Mouse (Mus musculus) midbrain, embryonic 16.5 days (tissue): ENCODE measurements around the gene Nol8. TPM values are rescaled to one million over a fixed set of nuclear protein-coding genes. Genes with fewer than 3 reads are reported as not detected.

Experiments used
- ATAC-seq: fragments of 200-750 bp; cut with Nextera tagmentation; 2 replicates; pipeline ENCODE4 v1.8.0; 2017; ENCODE audit warnings: moderate TSS enrichment
- H3K27ac ChIP-seq: fragments of 300-500 bp; sonication (generic); 2 replicates; pipeline ENCODE4 v1.5.1; 2014; ENCODE audit warnings: mild to moderate bottlenecking, low read length, mixed read lengths
- H3K27me3 ChIP-seq: fragments of 300-500 bp; sonication (generic); 2 replicates; pipeline ENCODE4 v1.6.1; 2014; ENCODE audit warnings: low read depth, low read length, mixed read lengths; ENCODE audit not compliant: control insufficient read depth, insufficient read depth
- H3K36me3 ChIP-seq: fragments of 300-500 bp; sonication (generic); 2 replicates; pipeline ENCODE4 v1.6.1; 2014; ENCODE audit warnings: mild to moderate bottlenecking, low read length, moderate library complexity, mixed read lengths; ENCODE audit not compliant: control insufficient read depth, insufficient read depth
- H3K4me1 ChIP-seq: fragments of 300-500 bp; sonication (generic); 2 replicates; pipeline ENCODE4 v1.6.1; 2014; ENCODE audit warnings: mild to moderate bottlenecking, low read length, mixed read lengths; ENCODE audit not compliant: control insufficient read depth, insufficient read depth
- H3K4me2 ChIP-seq: fragments of 300-500 bp; sonication (generic); 2 replicates; pipeline ENCODE4 v1.6.1; 2014; ENCODE audit warnings: mild to moderate bottlenecking, low read length, mixed read lengths
- H3K4me3 ChIP-seq: fragments of 300-500 bp; sonication (generic); 2 replicates; pipeline ENCODE4 v1.5.1; 2014; ENCODE audit warnings: low read depth, mild to moderate bottlenecking, low read length, moderate library complexity, mixed read lengths
- H3K9ac ChIP-seq: fragments of 300-500 bp; sonication (generic); 2 replicates; pipeline ENCODE4 v1.6.1; 2014; ENCODE audit warnings: low read depth, low read length, mixed read lengths
- H3K9me3 ChIP-seq: fragments of 300-500 bp; sonication (generic); replicated peaks from 2 replicates; pipeline ENCODE4 v1.6.1; 2014; ENCODE audit warnings: mild to moderate bottlenecking, low read length, mixed read lengths; ENCODE audit not compliant: control insufficient read depth, poor library complexity, severe bottlenecking
- WGBS: fragments of 180-500 bp; shearing (Covaris S2); extraction: QIAGEN DNeasy Blood & Tissue Kit; methylation state at CpG from one replicate; pipeline ENCODE4 v1.1.7; 2014; 5-methylcytosine and 5-hydroxymethylcytosine counted together
- polyA plus RNA-seq: library from polyadenylated mRNA; unstranded; fragments of >200 nt; fragmentation: Nextera tagmentation; extraction: Ambion mirVana; gene quantifications from 2 replicates; pipeline ENCODE4 v1.2.1, GENCODE M21; 2015

The Nol8 gene
- polyA plus RNA-seq, 1 experiment from 2014 or later = 13.4 TPM

DNA sequence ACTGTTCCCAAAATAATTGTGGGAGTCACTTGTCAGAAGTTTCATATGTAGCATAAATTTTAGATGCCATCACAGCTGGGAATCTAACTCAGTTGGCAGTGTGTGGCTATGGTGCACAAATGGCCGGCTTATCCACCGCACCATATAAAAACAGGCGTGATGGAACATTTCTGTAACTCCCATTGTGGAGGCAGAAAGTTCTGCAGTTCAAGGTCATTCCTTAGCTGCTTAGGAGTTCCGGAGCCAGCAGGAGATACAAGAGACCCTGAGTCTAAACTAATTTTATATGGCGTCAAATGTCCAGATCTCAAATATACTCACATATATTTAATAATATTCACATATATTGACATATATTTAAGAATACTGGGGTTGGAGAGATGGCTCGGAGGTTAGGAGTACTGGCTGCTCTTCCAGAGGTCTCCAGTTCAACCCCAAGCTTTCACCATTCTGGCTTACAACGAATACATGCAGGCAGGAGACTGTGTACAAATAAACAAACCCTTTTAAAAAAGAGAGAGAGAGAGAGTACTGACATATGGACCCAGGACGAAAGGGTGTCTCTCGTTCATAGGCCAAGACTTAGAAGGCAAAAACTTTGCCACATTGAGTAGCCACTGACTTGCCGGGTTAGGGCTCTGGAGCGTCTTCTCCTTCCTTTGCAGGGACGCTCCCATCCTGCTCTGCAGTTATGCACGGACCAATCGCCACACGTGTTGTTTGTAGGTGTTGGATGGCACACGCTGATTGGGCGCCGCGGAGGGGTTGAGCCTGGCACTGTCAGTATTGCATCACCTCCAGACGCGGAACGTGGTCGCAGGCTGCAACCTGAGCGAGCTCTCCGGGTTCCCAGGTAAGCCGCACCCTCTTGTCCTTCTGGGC is 28.7 kb downstream of the Nol8 start, which contains the start of gene Iars:
Gene Iars, plus strand, starts transcription at position 750 of the 882 bp plus-strand sequence.
- Histone ChIP-seq H3K9ac (peak within 1 kb of the TSS; percentile 79), H3K27ac (peak within 1 kb of the TSS; percentile 75), H3K27me3 (no peaks in the 10 kb centered on the region), H3K4me3 (peak within 1 kb of the TSS; percentile 73), H3K4me1 (peaks cover 16% of the 10 kb centered on the region), H3K9me3 (no peaks in the 10 kb centered on the region), H3K4me2 (peak within 1 kb of the TSS; percentile 94), H3K36me3 (peaks cover 4% of the 10 kb centered on the region; the same call in 1 of the 2 replicates)
- WGBS = 6% methylated on average over 26 of the region's 26 CpGs
- peak; percentile 100 for ATAC-seq

DNA sequence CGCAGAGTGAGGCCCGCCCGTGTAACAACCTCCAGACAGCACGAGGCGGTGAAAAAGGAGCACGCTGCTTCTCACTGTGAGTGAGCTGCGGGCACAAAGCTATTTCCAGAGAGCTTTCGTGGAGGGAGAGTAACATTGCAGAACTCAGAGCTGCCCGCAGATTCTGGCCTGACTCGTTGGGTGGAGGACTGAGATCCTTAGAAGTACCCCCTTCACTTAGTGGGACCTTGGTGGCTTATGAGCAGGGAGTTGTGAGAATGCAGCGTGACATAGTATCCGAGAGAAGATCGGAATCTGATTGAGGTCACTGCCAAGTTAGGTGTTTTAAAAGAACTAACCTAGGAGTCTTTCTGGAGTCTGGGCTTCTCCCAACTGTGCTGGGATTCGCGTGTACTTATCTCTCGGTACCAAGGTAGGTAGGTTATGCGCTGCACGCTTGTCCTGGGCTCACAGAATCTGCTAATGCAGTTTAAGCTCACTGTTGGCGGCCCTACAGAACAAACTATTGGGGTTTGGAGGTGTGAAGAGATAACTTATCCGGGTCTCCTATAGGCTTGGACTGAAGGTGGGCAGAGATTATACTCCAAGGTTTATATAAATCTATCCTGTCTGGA is 29.5 kb downstream of the Nol8 start:
- H3K4me2 ChIP-seq = peak overlapping the region; percentile 94
- peak overlapping the region; percentile 73 for H3K4me3 ChIP-seq
- WGBS = under 1% methylated on average over 20 of the region's 20 CpGs
- peak; percentile 79; the same call in 1 of the 2 replicates for ATAC-seq
- no peaks in the 10 kb centered on the region for H3K9me3 ChIP-seq
- peak overlapping the region; percentile 79 for H3K9ac ChIP-seq
- no peaks in the 10 kb centered on the region for H3K36me3 ChIP-seq
- H3K4me1 ChIP-seq = peaks cover 16% of the 10 kb centered on the region
- H3K27me3 ChIP-seq = no peaks in the 10 kb centered on the region
- peak overlapping the region; percentile 75 for H3K27ac ChIP-seq

DNA sequence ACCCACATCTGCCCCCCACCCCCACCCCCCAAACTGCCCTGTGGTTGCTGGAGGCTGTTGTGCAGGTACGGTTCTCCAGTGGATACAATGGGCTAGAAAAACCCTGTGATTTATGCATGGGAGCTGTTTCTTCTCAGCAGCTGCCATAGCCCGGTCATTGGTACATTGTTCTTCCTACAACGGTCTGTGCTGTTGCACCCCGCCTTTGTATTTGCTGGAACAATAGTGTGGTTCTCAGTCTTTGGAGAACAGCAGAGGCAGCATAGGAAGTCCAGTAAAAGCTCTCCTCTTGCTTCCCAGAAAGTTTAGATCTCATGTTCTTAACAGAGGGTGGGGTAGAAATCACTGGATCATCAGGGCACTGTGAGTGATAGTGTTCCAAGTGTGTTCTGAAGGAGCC is 31.4 kb downstream of the Nol8 start:
- H3K27ac ChIP-seq = no peak overlapping the region
- H3K36me3 ChIP-seq = peaks cover 3% of the 10 kb centered on the region; the same call in 1 of the 2 replicates
- peaks cover 16% of the 10 kb centered on the region for H3K4me1 ChIP-seq
- H3K4me3 ChIP-seq = no peak overlapping the region
- WGBS = 63% methylated on average over 4 of the region's 4 CpGs
- H3K4me2 ChIP-seq = no peak overlapping the region
- no peak for ATAC-seq
- no peaks in the 10 kb centered on the region for H3K27me3 ChIP-seq
- H3K9me3 ChIP-seq = no peaks in the 10 kb centered on the region
- H3K9ac ChIP-seq = no peak overlapping the region

DNA sequence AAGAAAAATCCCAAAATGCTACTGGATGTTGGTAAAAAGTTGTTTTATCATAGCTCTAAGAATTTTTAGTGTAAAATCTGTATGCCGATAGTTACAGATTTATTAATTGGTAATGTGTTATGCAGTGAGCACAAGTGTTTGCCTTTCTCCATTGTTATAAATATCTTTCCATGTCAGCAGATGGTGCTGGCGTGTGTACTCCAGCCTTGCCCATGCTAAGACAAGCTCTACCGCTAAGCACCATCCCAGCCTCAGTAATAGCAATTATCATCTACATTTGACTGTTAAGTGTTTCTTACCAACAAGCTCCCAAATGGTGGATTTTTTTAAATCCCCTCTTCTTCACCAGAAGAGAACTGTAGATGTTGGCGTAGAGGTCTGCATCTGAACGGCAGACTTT is 38.2 kb downstream of the Nol8 start:
- Histone ChIP-seq H3K4me2 (no peak overlapping the region), H3K36me3 (peaks cover 32% of the 10 kb centered on the region), H3K9ac (no peak overlapping the region), H3K27me3 (no peaks in the 10 kb centered on the region), H3K9me3 (no peaks in the 10 kb centered on the region), H3K27ac (no peak overlapping the region), H3K4me1 (no peaks in the 10 kb centered on the region), H3K4me3 (no peak overlapping the region)
- no peak for ATAC-seq
- WGBS = 97% methylated on average over 5 of the region's 5 CpGs

DNA sequence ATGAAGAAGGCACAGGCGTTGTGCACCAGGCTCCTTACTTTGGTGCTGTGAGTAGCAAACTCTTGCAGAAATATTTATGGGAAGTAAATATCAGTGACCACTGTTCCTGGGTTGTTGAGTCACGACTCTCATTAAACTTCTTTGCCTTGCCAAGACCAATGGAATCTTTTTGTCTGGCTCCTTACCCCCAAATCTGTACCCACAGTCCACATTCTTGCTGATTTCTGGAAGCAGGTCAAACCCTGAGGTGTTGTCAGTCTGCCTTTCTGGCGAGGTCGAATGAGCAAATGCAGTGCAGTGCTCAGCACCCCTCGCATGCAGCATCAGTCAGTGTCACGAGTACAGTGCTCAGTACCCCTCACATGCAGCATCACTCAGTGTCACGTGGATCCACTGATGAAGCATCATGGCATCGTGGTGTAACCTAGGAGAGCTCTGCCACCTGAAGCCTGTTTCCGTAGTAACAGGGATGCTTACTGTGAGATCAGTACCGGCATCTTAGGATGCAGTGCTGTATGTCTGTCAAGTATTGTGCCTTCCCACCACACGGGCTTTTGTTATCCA is 50.4 kb downstream of the Nol8 start:
- ATAC-seq = no peak
- H3K4me3 ChIP-seq = no peak overlapping the region
- H3K27me3 ChIP-seq = no peaks in the 10 kb centered on the region
- H3K4me1 ChIP-seq = no peaks in the 10 kb centered on the region
- WGBS = 90% methylated on average over 11 of the region's 11 CpGs
- H3K36me3 ChIP-seq = peaks cover 45% of the 10 kb centered on the region
- H3K27ac ChIP-seq = no peak overlapping the region
- H3K9ac ChIP-seq = no peak overlapping the region
- no peaks in the 10 kb centered on the region for H3K9me3 ChIP-seq
- H3K4me2 ChIP-seq = no peak overlapping the region

DNA sequence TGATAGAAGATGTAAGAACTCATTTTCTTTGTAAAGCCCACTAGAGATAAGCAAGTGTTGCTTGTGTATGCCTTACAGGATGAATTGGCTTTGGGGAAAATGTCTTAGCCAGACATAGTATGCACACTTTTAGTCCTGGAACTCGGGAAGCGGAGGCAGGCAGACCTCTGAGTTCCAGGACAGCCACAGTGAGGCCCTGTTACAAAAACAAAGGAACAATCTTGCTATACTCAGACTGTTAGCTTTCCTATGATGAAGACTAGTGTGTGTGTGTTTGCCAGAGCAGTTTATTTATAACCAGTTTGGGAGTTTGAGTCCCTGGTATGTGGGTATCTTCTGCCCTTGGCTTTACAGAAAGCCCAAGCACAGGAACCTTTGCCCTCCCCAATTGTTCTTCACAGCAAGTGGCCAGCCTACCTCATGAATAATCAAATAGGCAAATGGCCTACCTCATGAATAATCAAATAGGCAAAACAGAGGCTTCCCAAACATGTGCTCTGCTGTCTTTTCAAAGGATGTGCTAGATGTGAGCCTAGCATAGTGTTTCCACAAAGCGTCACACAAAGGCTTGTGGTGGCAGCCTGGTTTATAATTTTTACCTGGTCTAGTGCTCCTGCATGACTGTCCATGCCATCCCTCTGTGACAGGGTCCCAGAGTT is 53.3 kb downstream of the Nol8 start:
- H3K4me3 ChIP-seq = no peak overlapping the region
- H3K9ac ChIP-seq = no peak overlapping the region
- H3K36me3 ChIP-seq = peaks cover 61% of the 10 kb centered on the region
- no peaks in the 10 kb centered on the region for H3K4me1 ChIP-seq
- no peak overlapping the region for H3K27ac ChIP-seq
- ATAC-seq = no peak
- H3K4me2 ChIP-seq = no peak overlapping the region
- no peaks in the 10 kb centered on the region for H3K27me3 ChIP-seq
- no peaks in the 10 kb centered on the region for H3K9me3 ChIP-seq
- WGBS = 48% methylated on average over 3 of the region's 3 CpGs

DNA sequence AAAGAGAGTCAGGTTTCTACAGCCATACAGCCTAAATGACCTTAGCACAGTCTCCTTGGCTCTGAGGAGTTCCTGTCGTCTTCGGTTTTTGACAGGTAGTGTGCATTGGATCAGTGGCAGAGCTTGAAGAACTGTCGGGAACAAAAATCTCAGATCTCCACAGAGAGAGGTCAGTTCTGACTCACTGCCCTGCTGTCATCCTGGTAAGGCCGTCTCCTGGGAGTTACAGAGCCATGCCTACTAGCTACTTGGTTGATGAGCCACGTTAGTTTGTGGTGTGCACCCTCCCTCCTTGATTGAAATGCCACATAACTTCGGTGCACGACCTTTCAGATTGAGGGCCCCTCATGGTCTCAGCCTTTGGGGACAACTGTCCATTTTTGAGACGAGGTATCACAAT is 55.4 kb downstream of the Nol8 start:
- Histone ChIP-seq H3K27ac (no peak overlapping the region), H3K9ac (no peak overlapping the region), H3K4me1 (no peaks in the 10 kb centered on the region), H3K36me3 (peaks cover 67% of the 10 kb centered on the region), H3K27me3 (no peaks in the 10 kb centered on the region), H3K4me2 (no peak overlapping the region), H3K9me3 (no peaks in the 10 kb centered on the region), H3K4me3 (no peak overlapping the region)
- 94% methylated on average over 8 of the region's 8 CpGs for WGBS
- ATAC-seq = no peak

DNA sequence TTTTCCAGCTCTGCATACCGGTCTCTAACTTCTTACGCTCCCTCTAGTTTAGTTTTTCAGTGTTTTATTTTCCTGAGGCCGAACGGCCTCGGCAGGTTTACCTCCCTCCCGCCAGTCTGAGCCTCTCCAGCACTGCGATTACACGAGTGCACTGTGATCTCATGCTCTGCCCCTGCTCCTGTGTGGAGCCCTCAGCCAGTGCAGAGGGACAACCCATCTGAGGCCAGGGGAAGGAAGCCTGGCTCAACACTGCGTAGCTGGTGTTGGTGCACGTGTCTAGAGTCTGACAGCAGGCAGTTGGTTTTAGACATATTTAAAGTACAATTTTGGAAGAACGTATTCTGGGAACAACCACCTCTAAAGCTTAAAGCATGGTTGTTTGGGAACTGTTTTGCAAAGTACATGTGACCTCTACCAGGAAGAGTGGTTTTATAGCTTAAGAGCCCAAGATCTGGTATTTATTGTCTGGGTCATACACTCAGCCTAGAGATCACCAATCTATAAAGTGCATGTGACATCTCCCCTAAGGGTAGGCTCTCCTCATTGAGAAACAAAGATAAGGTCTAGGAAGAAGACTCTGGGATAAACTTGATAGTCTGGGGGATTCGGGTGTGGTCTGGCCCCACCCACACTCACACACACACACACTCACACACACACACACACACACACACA is 59.3 kb downstream of the Nol8 start:
- no peaks in the 10 kb centered on the region for H3K27me3 ChIP-seq
- H3K9ac ChIP-seq = no peak overlapping the region
- no peak overlapping the region for H3K4me3 ChIP-seq
- H3K4me2 ChIP-seq = no peak overlapping the region
- peaks cover 55% of the 10 kb centered on the region for H3K36me3 ChIP-seq
- WGBS = 94% methylated on average over 12 of the region's 12 CpGs
- H3K9me3 ChIP-seq = no peaks in the 10 kb centered on the region
- no peaks in the 10 kb centered on the region for H3K4me1 ChIP-seq
- no peak overlapping the region for H3K27ac ChIP-seq
- no peak for ATAC-seq
